Mouse (Mus musculus): ENCODE measurements at regions not wholly inside any gene's neighbourhood (a gene's known extent, or its start where the extent isn't known, plus 50 kb on each side); places are given as distances from the start of the nearest gene placed in this dataset.
A peak's percentile ranks its signal among the peaks of the same experiment; 100 is the strongest.

- DNase-seq: no peak
These were observed 480.5 kb downstream of the Gsdmc2 start for GRCm38 (mm10) chr15:63364473-63364872.

DNA sequence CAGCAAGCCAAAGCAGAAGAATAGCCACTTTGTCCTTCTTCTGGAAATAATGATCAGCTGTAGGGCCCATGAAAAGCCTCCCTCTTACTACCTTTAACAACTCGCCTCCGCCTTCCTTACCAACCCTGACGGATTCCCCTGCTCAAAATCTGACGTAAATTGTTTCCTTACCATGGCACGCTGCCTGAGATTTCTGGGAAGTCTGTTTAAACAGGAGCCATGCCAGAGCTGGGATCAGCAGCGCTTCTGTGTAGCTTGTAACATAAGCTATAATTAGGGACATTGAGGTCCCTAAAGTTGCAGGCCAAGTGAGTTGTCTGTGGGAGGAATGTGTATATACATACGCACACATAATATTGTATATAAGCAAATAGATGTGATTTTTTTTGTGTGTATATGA lies 484.6 kb downstream of the Gsdmc2 start:
- DNase-seq: peak; percentile 43

DNA sequence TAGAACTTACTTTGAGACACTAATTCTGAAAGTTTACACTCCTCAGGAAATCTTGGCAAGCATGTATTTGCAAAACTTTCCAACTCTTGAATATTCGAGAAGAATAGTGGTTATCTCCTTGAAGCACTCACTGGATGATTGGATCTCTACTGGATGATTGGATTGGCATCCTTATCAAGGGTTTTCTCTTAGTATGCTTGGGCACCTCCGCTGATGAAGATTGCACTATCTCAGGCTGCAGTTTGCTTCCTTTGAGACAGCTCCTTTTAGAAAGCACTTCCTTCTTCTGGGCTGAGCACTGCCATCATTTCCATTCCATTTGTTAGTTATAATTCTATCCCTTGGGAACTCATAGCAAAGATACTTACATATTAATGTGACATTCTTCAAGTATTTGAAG lies 503.2 kb downstream of the Gsdmc2 start:
- no peak for DNase-seq

GRCm38 (mm10) chr15:63340322-63341060 lies 504.5 kb downstream of the Gsdmc2 start:
- peak; percentile 82 for DNase-seq

DNA sequence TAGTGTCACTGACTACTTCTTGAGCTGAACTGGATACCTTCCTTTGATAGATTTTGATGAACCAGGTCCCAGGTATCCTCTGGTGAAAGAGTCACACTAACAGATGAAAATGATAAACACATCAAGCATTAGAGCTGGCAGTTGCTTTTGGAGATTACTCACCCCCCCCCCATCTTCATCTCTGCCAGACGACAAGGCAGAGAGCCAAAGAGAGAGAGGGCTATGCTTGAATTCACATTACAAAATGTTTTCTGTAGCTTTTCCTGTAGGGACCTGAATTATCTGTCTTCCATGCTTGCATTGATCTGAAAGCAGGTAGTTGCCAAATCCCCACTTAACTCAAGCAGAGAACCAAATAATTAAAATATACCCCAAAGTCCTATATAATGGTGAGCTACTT lies 525.3 kb downstream of the Gsdmc2 start:
- DNase-seq: no peak

GRCm38 (mm10) chr15:63310426-63310825 lies 534.6 kb downstream of the Gsdmc2 start:
- no peak for DNase-seq

DNA sequence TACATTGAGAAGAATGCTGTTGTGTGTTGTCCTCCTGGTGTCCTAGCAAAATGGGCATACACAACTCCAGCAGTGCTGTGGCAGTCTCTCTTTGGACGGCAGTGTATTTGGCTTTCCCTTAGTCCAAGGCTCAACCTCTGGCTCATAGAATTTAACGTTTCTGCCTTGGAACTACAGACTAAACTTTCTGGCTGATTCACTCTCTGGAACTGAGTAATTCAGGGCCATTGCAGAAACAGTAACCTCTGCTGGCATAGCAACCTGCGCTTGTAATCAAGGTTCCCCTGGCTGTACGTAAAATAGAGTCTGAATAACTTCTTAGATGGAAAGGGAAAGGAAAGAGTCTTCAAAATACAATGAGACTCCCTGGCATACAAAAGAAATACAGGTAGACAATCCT lies 545.7 kb downstream of the Gsdmc2 start:
- DNase-seq: no peak

DNA sequence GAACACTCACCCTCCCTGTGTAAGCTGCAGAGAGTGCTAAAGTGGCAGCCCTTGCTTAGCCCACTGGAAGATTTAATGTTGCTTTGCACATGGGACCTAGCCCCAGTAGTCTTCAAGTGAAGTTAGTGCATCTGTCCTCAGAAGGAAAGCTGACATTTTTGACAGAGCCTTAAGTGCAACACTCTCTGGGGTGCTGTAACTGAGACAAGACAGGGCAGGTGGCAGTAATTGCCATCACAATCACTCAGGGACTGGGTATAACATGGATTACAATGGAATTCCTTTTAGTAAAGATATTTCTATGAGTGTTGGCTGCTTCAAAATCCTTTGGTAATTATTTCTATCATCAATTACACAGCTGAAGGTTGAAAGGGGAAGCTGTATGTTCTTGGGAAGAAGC lies 556.4 kb downstream of the Gsdmc2 start:
- DNase-seq: no peak

DNA sequence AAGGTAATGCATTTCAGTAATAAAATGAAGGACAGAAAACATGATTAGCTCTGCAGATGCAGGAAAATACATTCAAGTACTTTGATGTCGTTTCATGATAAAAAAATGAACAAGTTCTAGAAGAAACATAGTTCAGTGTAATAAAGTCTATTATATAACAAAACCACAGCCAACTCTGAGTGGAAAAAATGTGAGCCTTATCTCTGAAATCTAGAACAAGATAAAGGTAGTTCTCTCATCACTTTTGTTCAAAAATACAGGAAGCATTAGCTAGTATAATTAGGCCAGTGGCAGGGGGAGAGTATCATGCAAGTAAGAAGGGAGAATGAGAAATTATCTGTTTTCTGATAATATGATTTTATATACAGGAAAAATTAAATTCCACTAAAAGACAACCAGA lies 559.0 kb downstream of the Gsdmc2 start:
- DNase-seq: no peak

DNA sequence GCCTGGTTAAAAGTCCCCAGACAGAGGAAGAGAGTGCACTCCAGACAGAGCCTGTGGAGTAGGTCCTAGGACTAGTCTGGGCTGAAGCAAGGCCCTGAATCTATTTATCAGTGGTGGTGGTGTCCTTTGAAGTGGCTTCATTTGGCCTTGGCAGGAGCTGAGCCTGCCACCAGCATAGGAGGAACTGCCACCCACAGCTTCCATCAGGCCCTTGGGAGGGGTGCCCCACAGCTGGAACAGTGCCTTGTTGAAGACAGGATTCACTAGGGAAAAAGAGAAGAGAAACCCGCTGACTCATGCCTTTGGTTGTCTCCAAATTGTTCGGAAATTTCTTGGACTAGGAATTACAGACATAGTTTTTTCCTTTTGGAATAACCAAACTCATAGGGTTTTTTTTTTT lies 574.6 kb downstream of the Gsdmc2 start:
- DNase-seq: no peak

- DNase-seq: no peak
These were observed 579.1 kb downstream of the Gsdmc2 start for GRCm38 (mm10) chr15:63265845-63266244.

GRCm38 (mm10) chr15:63255736-63256135 lies 589.2 kb downstream of the Gsdmc2 start:
- no peak for DNase-seq

- no peak for DNase-seq
These were observed 592.1 kb downstream of the Gsdmc2 start for GRCm38 (mm10) chr15:63252781-63253340.

- DNase-seq: no peak
These were observed 606.4 kb downstream of the Gsdmc2 start for GRCm38 (mm10) chr15:63238601-63239000.

GRCm38 (mm10) chr15:63218393-63219060 lies 626.5 kb downstream of the Gsdmc2 start:
- peak; percentile 18 for DNase-seq

- DNase-seq: no peak
These were observed 639.8 kb downstream of the Gsdmc2 start for GRCm38 (mm10) chr15:63205150-63205549.

DNA sequence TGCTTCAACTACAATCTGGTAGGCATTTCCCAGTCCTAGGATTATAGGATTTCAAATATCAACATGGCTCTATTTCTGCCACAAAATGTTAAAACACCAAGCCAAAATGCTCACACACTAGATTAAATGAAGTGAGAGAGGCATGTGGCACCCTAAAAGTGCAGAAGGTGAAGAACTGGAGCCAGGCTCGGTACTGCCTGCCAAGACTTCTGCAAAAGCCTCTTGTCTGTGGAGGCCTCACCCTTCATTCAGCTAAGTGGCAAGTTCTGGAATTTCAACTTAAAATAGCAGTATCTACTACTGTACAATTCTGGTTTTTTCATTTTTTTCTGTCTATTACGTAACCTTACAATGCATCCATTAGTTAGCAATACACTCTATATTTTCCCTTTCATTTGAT lies 649.9 kb downstream of the Gsdmc2 start:
- no peak for DNase-seq

- no peak for DNase-seq
These were observed 650.5 kb downstream of the Gsdmc2 start for GRCm38 (mm10) chr15:63194492-63194797.

GRCm38 (mm10) chr15:63193617-63194491 lies 651.1 kb downstream of the Gsdmc2 start:
- peak; percentile 19 for DNase-seq

DNA sequence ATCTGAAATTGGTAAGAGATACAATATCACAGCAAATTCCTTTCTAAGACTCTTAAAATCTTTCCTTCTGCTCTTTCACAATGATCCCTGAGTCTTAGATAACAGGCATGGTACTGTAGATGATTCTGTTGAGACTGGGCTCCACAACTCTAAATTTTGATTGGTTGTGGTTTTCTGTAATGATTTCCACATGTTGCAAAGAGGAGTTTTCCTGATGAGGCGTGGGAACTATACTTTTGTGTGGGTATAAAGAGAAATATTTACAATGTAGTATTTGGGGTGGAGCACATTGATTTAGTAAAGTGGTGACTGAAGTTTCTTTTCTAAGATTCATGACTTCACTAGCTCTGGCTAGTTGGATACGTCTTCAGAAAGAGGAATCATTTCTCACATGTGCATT lies 653.2 kb downstream of the Gsdmc2 start:
- no peak for DNase-seq

- no peak for DNase-seq
These were observed 654.9 kb downstream of the Gsdmc2 start for GRCm38 (mm10) chr15:63190086-63190485.

- DNase-seq: no peak
These were observed 674.0 kb downstream of the Gsdmc2 start for GRCm38 (mm10) chr15:63171003-63171402.

GRCm38 (mm10) chr15:63170171-63170570 lies 674.8 kb downstream of the Gsdmc2 start:
- no peak for DNase-seq

All from kidney, postnatal 10 days (tissue).